Mouse (Mus musculus): Measurements from ENCODE around the gene Grin2c. TPM values are rescaled to one million over a fixed set of nuclear protein-coding genes. Genes with fewer than 3 reads are reported as not detected.

Gene Grin2c
- polyA plus RNA-seq, 1 experiment, result not detected

- TF ChIP-seq POLR2A (IDR thresholded peaks at IDR 0.05; ENCODE audit: insufficient read depth, low read depth, low read length), result no peak
- TF ChIP-seq CTCF (IDR thresholded peaks at IDR 0.05; ENCODE audit: insufficient read depth, low read depth, low read length), result no peak
- Histone ChIP-seq H3K27ac (ENCODE audit: insufficient read depth, low read depth, low read length) (no peak overlapping the region), H3K4me3 (ENCODE audit: insufficient read depth, low read depth, low read length) (no peak overlapping the region), H3K4me1 (ENCODE audit: control insufficient read depth, insufficient read depth, low read length) (peaks cover 23% of the 10 kb centered on the region)
- 71% methylated on average over 11 of the region's 11 CpGs for WGBS
These were observed 4.1 kb downstream of the Grin2c start for GRCm38 (mm10) chr11:115262954-115263353.

- H3K27ac ChIP-seq (ENCODE audit: insufficient read depth, low read depth, low read length), result no peak overlapping the region
- 92% methylated on average over 4 of the region's 4 CpGs for WGBS
- no peak overlapping the region for H3K4me3 ChIP-seq (ENCODE audit: insufficient read depth, low read depth, low read length)
These were observed 7.9 kb downstream of the Grin2c start for GRCm38 (mm10) chr11:115259134-115259533.

GRCm38 (mm10) chr11:115257775-115258510 lies 9.1 kb downstream of the Grin2c start:
- no peak for TF ChIP-seq CTCF (IDR thresholded peaks at IDR 0.05; ENCODE audit: insufficient read depth, low read depth, low read length)
- TF ChIP-seq POLR2A (IDR thresholded peaks at IDR 0.05; ENCODE audit: insufficient read depth, low read depth, low read length), result no peak
- no peak overlapping the region for H3K27ac ChIP-seq (ENCODE audit: insufficient read depth, low read depth, low read length)
- WGBS, result 24% methylated on average over 59 of the region's 59 CpGs
- peaks cover 10% of the 10 kb centered on the region for H3K4me1 ChIP-seq (ENCODE audit: control insufficient read depth, insufficient read depth, low read length)
- no peak overlapping the region for H3K4me3 ChIP-seq (ENCODE audit: insufficient read depth, low read depth, low read length)

More at GRCm38 (mm10) chr11:115259134-115259533, 7.9 kb downstream of the Grin2c start:
- no peak for TF ChIP-seq CTCF (IDR thresholded peaks at IDR 0.05; ENCODE audit: insufficient read depth, low read depth, low read length)
- peaks cover 10% of the 10 kb centered on the region for H3K4me1 ChIP-seq (ENCODE audit: control insufficient read depth, insufficient read depth, low read length)

- H3K27ac ChIP-seq (ENCODE audit: insufficient read depth, low read depth, low read length), result no peak overlapping the region
- TF ChIP-seq CTCF (IDR thresholded peaks at IDR 0.05; ENCODE audit: insufficient read depth, low read depth, low read length) (no peak), POLR2A (IDR thresholded peaks at IDR 0.05; ENCODE audit: insufficient read depth, low read depth, low read length) (no peak)
- 81% methylated on average over 3 of the region's 3 CpGs for WGBS
- H3K4me1 ChIP-seq (ENCODE audit: control insufficient read depth, insufficient read depth, low read length), result peaks cover 25% of the 10 kb centered on the region
- no peak overlapping the region for H3K4me3 ChIP-seq (ENCODE audit: insufficient read depth, low read depth, low read length)
These were observed 15.8 kb downstream of the Grin2c start for GRCm38 (mm10) chr11:115251258-115251657.

- no peak for TF ChIP-seq CTCF (IDR thresholded peaks at IDR 0.05; ENCODE audit: insufficient read depth, low read depth, low read length)
- no peak for TF ChIP-seq POLR2A (IDR thresholded peaks at IDR 0.05; ENCODE audit: insufficient read depth, low read depth, low read length)
- H3K27ac ChIP-seq (ENCODE audit: insufficient read depth, low read depth, low read length), result no peak overlapping the region
- WGBS, result 15% methylated on average over 36 of the region's 36 CpGs
- H3K4me1 ChIP-seq (ENCODE audit: control insufficient read depth, insufficient read depth, low read length), result peaks cover 26% of the 10 kb centered on the region
- peak overlapping the region; percentile 47 for H3K4me3 ChIP-seq (ENCODE audit: insufficient read depth, low read depth, low read length)
These were observed 16.5 kb downstream of the Grin2c start for GRCm38 (mm10) chr11:115250405-115251090.

GRCm38 (mm10) chr11:115249721-115250404 lies 17.2 kb downstream of the Grin2c start:
- no peak for TF ChIP-seq CTCF (IDR thresholded peaks at IDR 0.05; ENCODE audit: insufficient read depth, low read depth, low read length)
- TF ChIP-seq POLR2A (IDR thresholded peaks at IDR 0.05; ENCODE audit: insufficient read depth, low read depth, low read length), result no peak
- Histone ChIP-seq H3K27ac (ENCODE audit: insufficient read depth, low read depth, low read length) (no peak overlapping the region), H3K4me1 (ENCODE audit: control insufficient read depth, insufficient read depth, low read length) (peaks cover 29% of the 10 kb centered on the region), H3K4me3 (ENCODE audit: insufficient read depth, low read depth, low read length) (peak overlapping the region; percentile 47)
- 7% methylated on average over 63 of the region's 63 CpGs for WGBS

- 85% methylated on average over 6 of the region's 6 CpGs for WGBS
- no peak overlapping the region for H3K27ac ChIP-seq (ENCODE audit: insufficient read depth, low read depth, low read length)
- H3K4me1 ChIP-seq (ENCODE audit: control insufficient read depth, insufficient read depth, low read length), result peaks cover 31% of the 10 kb centered on the region
- TF ChIP-seq POLR2A (IDR thresholded peaks at IDR 0.05; ENCODE audit: insufficient read depth, low read depth, low read length) (no peak), CTCF (IDR thresholded peaks at IDR 0.05; ENCODE audit: insufficient read depth, low read depth, low read length) (no peak)
- H3K4me3 ChIP-seq (ENCODE audit: insufficient read depth, low read depth, low read length), result no peak overlapping the region
These were observed 19.1 kb downstream of the Grin2c start for GRCm38 (mm10) chr11:115247945-115248344.

GRCm38 (mm10) chr11:115247240-115247639 lies 19.8 kb downstream of the Grin2c start:
- Histone ChIP-seq H3K27ac (ENCODE audit: insufficient read depth, low read depth, low read length) (no peak overlapping the region), H3K4me3 (ENCODE audit: insufficient read depth, low read depth, low read length) (no peak overlapping the region), H3K4me1 (ENCODE audit: control insufficient read depth, insufficient read depth, low read length) (peaks cover 31% of the 10 kb centered on the region)
- no peak for TF ChIP-seq POLR2A (IDR thresholded peaks at IDR 0.05; ENCODE audit: insufficient read depth, low read depth, low read length)
- WGBS, result 39% methylated on average over 3 of the region's 3 CpGs

GRCm38 (mm10) chr11:115246386-115246785 lies 20.7 kb downstream of the Grin2c start:
- TF ChIP-seq POLR2A (IDR thresholded peaks at IDR 0.05; ENCODE audit: insufficient read depth, low read depth, low read length) (no peak), CTCF (IDR thresholded peaks at IDR 0.05; ENCODE audit: insufficient read depth, low read depth, low read length) (no peak)
- Histone ChIP-seq H3K4me1 (ENCODE audit: control insufficient read depth, insufficient read depth, low read length) (peaks cover 31% of the 10 kb centered on the region), H3K4me3 (ENCODE audit: insufficient read depth, low read depth, low read length) (no peak overlapping the region), H3K27ac (ENCODE audit: insufficient read depth, low read depth, low read length) (no peak overlapping the region)
- 64% methylated on average over 8 of the region's 8 CpGs for WGBS
